Mouse (Mus musculus) E14TG2a.4 (cell line): Measurements from ENCODE around the gene Mfsd11.

Experiments used
- CTCF ChIP-seq: conservative IDR thresholded peaks from 2 replicates; pipeline ENCODE4 v1.5.1; 2014; ENCODE audit warnings: low read length
- NANOG ChIP-seq: IDR thresholded peaks from 2 replicates; pipeline ENCODE4 v1.6.1; 2014; ENCODE audit warnings: borderline replicate concordance, low read length, mixed read lengths

GRCm38 (mm10) chr11:116915241-116915640 is 63.0 kb downstream of the Mfsd11 start:
- no peak for TF ChIP-seq CTCF
- TF ChIP-seq NANOG, result no peak
